Mouse (Mus musculus) C2C12 (cell line): ENCODE data around the gene Ptpro. TPM values are rescaled to one million over a fixed set of nuclear protein-coding genes. Genes with fewer than 3 reads are reported as not detected.

Source experiments
- H3K27me3 ChIP-seq: one replicate; pipeline ENCODE4 v1.6.1; 2011; ENCODE audit not compliant: control insufficient read depth, insufficient read depth, insufficient read length
- H3K36me3 ChIP-seq: one replicate; pipeline ENCODE4 v1.6.1; 2011; ENCODE audit not compliant: control insufficient read depth, insufficient read depth
- H3K4me3 ChIP-seq: one replicate; pipeline ENCODE4 v1.5.1; 2011; ENCODE audit warnings: mild to moderate bottlenecking, control low read depth; ENCODE audit not compliant: poor library complexity, insufficient read depth, severe bottlenecking
- H3K79me2 ChIP-seq: one replicate; pipeline ENCODE4 v1.6.1; 2011; ENCODE audit not compliant: control insufficient read depth, insufficient read depth
- H3K79me3 ChIP-seq: one replicate; pipeline ENCODE4 v1.6.1; 2011; ENCODE audit warnings: low read depth, control low read depth
- H3ac ChIP-seq: one replicate; pipeline ENCODE3; 2011; ENCODE audit warnings: low read depth; ENCODE audit not compliant: control insufficient read depth, insufficient read length
- CEBPB ChIP-seq: IDR thresholded peaks from one replicate; pipeline ENCODE4 v1.6.1; 2011; ENCODE audit warnings: low read depth, mild to moderate bottlenecking, control low read depth, moderate library complexity
- CTCF ChIP-seq: IDR thresholded peaks from one replicate; pipeline ENCODE4 v1.5.1; 2011; ENCODE audit not compliant: control insufficient read depth, insufficient read depth, insufficient read length
- FOSL1 ChIP-seq: IDR thresholded peaks from one replicate; pipeline ENCODE4 v1.8.0; 2011; ENCODE audit warnings: mild to moderate bottlenecking, low read length; ENCODE audit not compliant: poor library complexity, insufficient read depth, severe bottlenecking
- MAX ChIP-seq: IDR thresholded peaks from one replicate; pipeline ENCODE4 v1.6.1; 2011; ENCODE audit warnings: mild to moderate bottlenecking, control low read depth
- MYOD1 ChIP-seq: IDR thresholded peaks from one replicate; pipeline ENCODE4 v1.6.1; 2011; ENCODE audit warnings: low read depth; ENCODE audit not compliant: control insufficient read depth, insufficient read length
- MYOG ChIP-seq: IDR thresholded peaks from one replicate; pipeline ENCODE4 v1.6.1; 2011; ENCODE audit not compliant: control insufficient read depth, insufficient read length; ENCODE audit errors: extremely low read depth
- USF1 ChIP-seq: IDR thresholded peaks from one replicate; pipeline ENCODE4 v1.6.1; 2011; ENCODE audit warnings: low read depth, mild to moderate bottlenecking, control low read depth, moderate library complexity
- polyA plus RNA-seq: library from polyadenylated mRNA; unstranded; fragments of >200 nt; fragmentation: generic; extraction: Trizol; gene quantifications from one replicate; pipeline ENCODE4 v1.2.1, GENCODE M21; 2012; ENCODE audit warnings: missing spikeins

The Ptpro gene
- polyA plus RNA-seq, 1 experiment = not detected

DNA sequence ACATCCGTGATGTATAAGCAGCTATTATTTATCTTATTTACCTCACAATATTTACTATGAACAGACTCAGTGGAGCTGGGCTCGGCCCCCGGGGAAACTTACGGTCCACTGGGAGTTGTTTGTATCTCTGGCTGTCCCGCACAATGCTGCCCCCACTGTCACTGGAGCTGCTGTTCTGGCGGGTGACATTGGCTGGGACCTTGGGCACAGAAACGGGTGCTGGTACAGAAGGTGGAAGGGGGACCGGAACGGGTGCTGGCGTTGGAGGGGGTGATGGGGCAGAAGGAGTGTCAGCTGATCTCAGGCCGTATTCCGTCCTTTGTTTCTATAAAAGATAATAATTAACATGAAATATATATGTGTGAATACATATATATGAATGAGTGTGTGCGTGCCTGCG, 238.0 kb downstream of the Ptpro start:
- Histone ChIP-seq H3K79me2 (peaks cover 21% of the 10 kb centered on the region), H3ac (no peak overlapping the region), H3K79me3 (peaks cover 2% of the 10 kb centered on the region), H3K36me3 (peaks cover 75% of the 10 kb centered on the region), H3K4me3 (no peak overlapping the region), H3K27me3 (no peaks in the 10 kb centered on the region)
- TF ChIP-seq CEBPB (no peak), MYOD1 (no peak)

DNA sequence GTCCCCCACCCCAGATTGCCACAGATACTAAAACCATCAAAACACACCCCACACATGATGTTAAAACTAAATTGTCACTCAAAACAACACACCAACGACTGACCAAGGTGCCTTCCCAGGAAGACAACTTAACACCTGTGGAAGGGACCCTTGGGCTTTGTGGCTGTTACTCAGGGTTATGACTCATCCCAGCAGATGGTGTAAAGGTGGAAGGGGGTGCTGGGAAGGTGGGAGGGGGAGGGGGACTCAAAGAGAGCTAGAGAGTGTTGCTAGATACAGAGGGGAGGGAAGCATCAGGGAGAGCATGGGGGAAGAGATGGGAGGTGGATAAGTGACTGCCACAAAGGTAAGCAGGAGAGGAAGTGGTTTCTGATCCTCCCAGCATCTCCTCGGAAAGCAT, 239.5 kb downstream of the Ptpro start:
- H3K79me3 ChIP-seq = peaks cover 2% of the 10 kb centered on the region
- no peak for TF ChIP-seq CEBPB
- no peak for TF ChIP-seq USF1
- TF ChIP-seq MYOG = no peak
- no peaks in the 10 kb centered on the region for H3K27me3 ChIP-seq
- H3K36me3 ChIP-seq = peaks cover 73% of the 10 kb centered on the region
- no peak overlapping the region for H3K4me3 ChIP-seq
- peaks cover 27% of the 10 kb centered on the region for H3K79me2 ChIP-seq
- no peak overlapping the region for H3ac ChIP-seq

DNA sequence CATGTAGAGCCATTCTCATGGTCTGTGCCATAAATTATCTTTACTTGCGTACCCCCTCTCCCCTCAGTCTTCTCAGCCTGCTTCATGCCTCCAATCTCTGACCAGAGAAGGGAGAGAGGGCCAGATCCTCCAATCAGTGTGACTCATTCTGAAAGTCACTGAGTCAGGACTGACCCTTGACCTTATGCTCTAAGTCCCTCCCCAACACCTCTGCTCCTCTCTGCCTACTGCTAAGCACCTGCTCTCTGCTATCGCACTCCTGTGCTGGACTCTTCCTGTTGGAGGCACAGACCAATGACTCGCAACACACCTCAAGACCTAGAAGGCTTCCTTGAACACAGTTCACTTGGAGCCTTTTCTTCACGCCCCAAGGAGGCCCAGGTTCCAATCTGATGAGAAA, 240.5 kb downstream of the Ptpro start:
- no peaks in the 10 kb centered on the region for H3K27me3 ChIP-seq
- H3K79me2 ChIP-seq = peaks cover 28% of the 10 kb centered on the region
- H3K79me3 ChIP-seq = peaks cover 2% of the 10 kb centered on the region
- TF ChIP-seq MAX (no peak), CEBPB (no peak), MYOD1 (no peak), MYOG (no peak)
- H3K36me3 ChIP-seq = peaks cover 78% of the 10 kb centered on the region
- no peak overlapping the region for H3ac ChIP-seq
- no peak overlapping the region for H3K4me3 ChIP-seq

DNA sequence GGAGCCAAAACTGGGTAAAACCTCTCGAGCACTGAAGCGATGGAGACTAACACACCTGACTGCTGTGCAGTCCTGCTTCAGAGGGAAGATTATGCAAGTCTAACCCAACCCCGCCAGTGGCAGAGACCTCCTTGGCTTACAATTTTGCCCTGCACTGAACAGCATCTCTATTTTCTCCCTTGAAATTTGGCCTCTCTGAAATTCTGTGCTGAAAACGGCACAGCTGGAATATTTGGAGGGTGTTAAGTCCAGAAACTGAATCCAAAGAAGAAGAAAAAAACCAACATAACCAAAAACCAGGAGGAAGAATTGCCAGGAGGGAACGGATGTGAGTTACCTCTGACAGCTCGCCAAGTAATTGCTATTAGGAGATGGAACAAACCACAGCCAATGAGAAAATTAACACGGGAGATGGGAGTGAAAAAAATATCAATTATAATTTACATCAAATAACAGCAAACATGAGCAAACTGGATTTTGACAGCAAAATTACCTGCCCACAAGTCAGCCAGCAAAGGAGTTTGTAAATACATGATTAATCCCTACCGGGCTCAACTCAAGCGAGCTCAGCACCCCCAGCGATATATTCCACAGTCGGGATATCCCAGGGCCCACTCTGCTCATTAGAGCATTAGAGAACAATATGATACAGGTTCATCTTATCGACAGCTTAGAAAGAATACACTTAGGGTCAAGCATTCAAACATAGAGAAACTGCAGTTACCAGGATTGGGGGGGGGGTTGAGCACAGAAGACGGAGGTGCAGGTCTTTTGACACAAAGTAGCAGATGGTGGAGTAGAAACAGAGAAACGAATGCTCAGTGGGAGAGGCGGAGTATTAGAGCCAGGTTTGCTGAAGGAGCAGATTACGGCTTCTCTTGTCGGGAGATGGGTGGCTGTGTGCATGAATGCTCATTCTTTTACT, 241.4 kb downstream of the Ptpro start:
- peaks cover 81% of the 10 kb centered on the region for H3K36me3 ChIP-seq
- H3K79me2 ChIP-seq = peaks cover 28% of the 10 kb centered on the region

DNA sequence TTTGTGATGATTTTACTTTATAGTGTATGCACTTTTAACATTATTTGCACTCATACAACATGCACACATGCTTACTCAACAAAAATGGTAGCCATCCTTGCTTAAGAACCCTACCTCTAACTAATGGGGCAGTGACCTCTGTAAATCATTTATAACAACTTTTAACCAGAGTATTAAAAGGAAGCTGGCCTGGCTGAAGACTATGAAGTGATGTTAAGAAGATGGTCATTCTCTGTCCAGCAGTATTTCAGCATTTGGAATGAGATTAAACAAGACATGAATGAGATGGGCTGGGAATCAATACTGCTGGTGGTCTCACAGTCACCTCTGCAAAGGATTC, 242.0 kb downstream of the Ptpro start:
- H3K27me3 ChIP-seq = no peaks in the 10 kb centered on the region
- H3K79me3 ChIP-seq = peaks cover 2% of the 10 kb centered on the region
- peaks cover 28% of the 10 kb centered on the region for H3K79me2 ChIP-seq
- H3ac ChIP-seq = no peak overlapping the region
- H3K36me3 ChIP-seq = peaks cover 80% of the 10 kb centered on the region
- no peak for TF ChIP-seq CTCF
- no peak for TF ChIP-seq FOSL1
- TF ChIP-seq MAX = no peak
- TF ChIP-seq MYOG = no peak
- no peak for TF ChIP-seq CEBPB
- no peak for TF ChIP-seq USF1
- TF ChIP-seq MYOD1 = no peak
- H3K4me3 ChIP-seq = no peak overlapping the region

More for the DNA sequence above, 241.4 kb downstream of the Ptpro start:
- H3K27me3 ChIP-seq = no peaks in the 10 kb centered on the region
- no peak overlapping the region for H3ac ChIP-seq
- H3K79me3 ChIP-seq = peaks cover 2% of the 10 kb centered on the region
- no peak overlapping the region for H3K4me3 ChIP-seq
- TF ChIP-seq FOSL1 (no peak), CTCF (no peak), MAX (no peak), USF1 (no peak), MYOG (no peak), CEBPB (no peak), MYOD1 (no peak)

DNA sequence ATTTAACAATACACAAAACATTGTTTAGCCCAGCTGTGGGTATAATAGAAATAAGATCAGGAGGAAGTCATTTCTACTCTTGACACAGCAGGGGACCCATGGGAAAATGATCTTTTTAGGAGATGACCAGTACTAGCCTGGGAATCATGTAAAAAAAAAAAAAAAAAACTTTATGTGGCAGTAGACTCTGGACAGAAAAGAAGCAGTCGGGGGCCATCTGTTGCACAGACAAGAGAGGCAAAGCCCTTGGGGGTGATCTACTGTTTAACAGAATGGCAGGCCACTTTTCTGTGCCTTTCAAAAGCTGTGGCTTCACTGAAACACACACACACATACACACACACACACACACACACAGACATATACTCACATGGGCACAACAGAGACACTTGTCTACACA, 242.7 kb downstream of the Ptpro start:
- no peaks in the 10 kb centered on the region for H3K27me3 ChIP-seq
- peaks cover 28% of the 10 kb centered on the region for H3K79me2 ChIP-seq
- H3K36me3 ChIP-seq = peaks cover 80% of the 10 kb centered on the region
- H3ac ChIP-seq = no peak overlapping the region
- H3K4me3 ChIP-seq = no peak overlapping the region
- TF ChIP-seq MAX (no peak), CTCF (no peak), MYOD1 (no peak), MYOG (no peak), FOSL1 (no peak), CEBPB (no peak), USF1 (no peak)
- peaks cover 2% of the 10 kb centered on the region for H3K79me3 ChIP-seq
